Mouse (Mus musculus): ENCODE data around the gene Fkbp14. TPM values are rescaled to one million over a fixed set of nuclear protein-coding genes. Genes with fewer than 3 reads are reported as not detected.

The Fkbp14 gene
- polyA plus RNA-seq, 1 experiment from 2014 or later = 11.7 TPM

DNA sequence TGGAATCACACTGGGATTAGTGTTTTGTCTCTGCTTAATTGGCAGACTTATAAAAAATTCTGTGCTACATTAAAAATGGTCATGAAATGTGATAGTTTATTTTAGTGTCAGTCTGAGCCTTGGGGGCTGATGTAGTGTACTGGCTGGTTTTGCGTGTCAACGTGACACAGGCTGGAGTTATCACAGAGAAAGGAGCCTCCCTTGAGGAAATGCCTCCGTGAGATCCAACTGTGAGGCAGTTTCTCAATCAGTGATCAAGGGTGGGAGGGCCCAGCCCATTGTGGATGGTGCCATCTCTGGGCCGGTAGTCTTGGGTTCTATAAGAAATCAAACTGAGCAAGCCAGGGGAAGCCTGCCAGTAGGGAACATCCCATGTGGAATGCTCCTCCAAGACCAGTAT is 9.1 kb upstream of the Fkbp14 start:
- H3K36me3 ChIP-seq (replicated peaks; ENCODE audit: control insufficient read depth, insufficient read depth) = 0 out of 2 replicates have a peak, but pooled peaks cover 5% of the 10 kb centered on the region

DNA sequence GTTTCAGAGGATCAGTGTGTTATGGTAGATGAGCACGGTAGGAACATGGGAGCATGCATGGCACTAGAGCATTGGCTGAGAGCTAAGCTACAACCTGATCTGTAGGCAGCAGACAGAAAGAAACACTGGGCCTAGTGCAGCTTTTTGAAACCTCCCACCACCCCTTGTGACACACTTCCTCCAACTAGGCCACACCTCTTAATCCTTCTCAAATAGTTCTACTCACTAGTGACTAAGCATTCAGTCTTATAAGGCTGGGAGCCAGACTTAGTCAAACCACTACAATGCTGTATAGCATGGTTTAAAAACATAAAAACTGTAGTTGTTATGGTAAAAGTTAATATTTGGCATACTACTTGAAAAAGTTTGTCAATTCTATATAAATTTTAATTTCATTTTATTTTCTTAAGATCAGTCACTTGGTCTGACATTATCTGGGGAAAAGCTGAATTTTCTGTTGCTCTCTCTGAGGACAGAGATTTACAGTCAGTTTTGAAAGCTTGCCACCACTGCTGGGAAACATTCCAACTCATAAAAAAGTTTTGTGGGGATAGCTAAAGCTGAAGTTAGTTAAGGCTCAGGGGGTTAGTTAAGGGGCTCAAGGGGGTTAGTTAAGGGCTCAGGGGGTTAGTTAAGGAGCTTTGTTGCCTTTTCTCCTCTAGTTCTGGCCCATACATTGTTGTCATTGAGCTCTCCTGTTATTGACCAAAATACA is 7.0 kb upstream of the Fkbp14 start:
- Histone ChIP-seq H3K9me3 (ENCODE audit: control insufficient read depth, low read length) (0 out of 2 replicates have a peak, but pooled peaks cover 6% of the 10 kb centered on the region), H3K27ac (no peak overlapping the region), H3K36me3 (replicated peaks; ENCODE audit: control insufficient read depth, insufficient read depth) (0 out of 2 replicates have a peak, but pooled peaks cover 5% of the 10 kb centered on the region), H3K9ac (no peak overlapping the region), H3K4me2 (replicated peaks) (no peak overlapping the region), H3K4me1 (replicated peaks; ENCODE audit: control insufficient read depth, insufficient read depth, low read length) (no peaks in the 10 kb centered on the region), H3K27me3 (ENCODE audit: control insufficient read depth, insufficient read depth, low read length) (no peaks in the 10 kb centered on the region), H3K4me3 (replicated peaks; ENCODE audit: low read length) (no peak overlapping the region)
- DNase-seq (ENCODE audit: low spot score) = no peak
- 100% methylated on average over 1 of the region's 1 CpGs for WGBS
- ATAC-seq (ENCODE audit: low FRiP score) = no peak

More for the DNA sequence above, 9.1 kb upstream of the Fkbp14 start:
- WGBS = 54% methylated on average over 4 of the region's 4 CpGs
- ATAC-seq (ENCODE audit: low FRiP score) (no peak), DNase-seq (ENCODE audit: low spot score) (no peak)
- Histone ChIP-seq H3K27me3 (ENCODE audit: control insufficient read depth, insufficient read depth, low read length) (no peaks in the 10 kb centered on the region), H3K9me3 (ENCODE audit: control insufficient read depth, low read length) (0 out of 2 replicates have a peak, but pooled peaks cover 7% of the 10 kb centered on the region), H3K4me3 (replicated peaks; ENCODE audit: low read length) (no peak overlapping the region), H3K9ac (no peak overlapping the region), H3K4me2 (replicated peaks) (no peak overlapping the region), H3K27ac (no peak overlapping the region), H3K4me1 (replicated peaks; ENCODE audit: control insufficient read depth, insufficient read depth, low read length) (no peaks in the 10 kb centered on the region)

DNA sequence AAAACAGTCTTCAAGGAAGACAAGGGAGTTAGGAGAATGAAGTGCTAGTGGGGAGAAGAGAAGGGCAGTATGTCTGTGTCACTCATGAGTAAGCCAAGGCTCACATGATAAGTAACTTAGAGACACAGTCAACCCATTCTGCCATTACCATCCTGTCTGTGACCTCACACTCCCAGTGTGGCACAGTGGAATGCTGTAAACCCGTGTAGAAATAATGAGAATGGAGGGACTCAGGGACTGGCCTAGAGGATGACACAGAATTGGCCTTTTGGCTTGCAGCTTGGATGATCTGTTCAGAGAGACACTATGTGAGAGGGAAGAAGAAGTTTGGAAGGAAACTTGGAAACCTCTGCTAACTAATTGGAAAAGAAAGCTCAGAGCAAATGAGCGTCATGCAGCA is 5.8 kb upstream of the Fkbp14 start:
- Histone ChIP-seq H3K9me3 (ENCODE audit: control insufficient read depth, low read length) (no peaks in the 10 kb centered on the region), H3K4me2 (replicated peaks) (no peak overlapping the region), H3K4me3 (replicated peaks; ENCODE audit: low read length) (no peak overlapping the region), H3K4me1 (replicated peaks; ENCODE audit: control insufficient read depth, insufficient read depth, low read length) (no peaks in the 10 kb centered on the region), H3K9ac (no peak overlapping the region), H3K27ac (no peak overlapping the region), H3K36me3 (replicated peaks; ENCODE audit: control insufficient read depth, insufficient read depth) (0 out of 2 replicates have a peak, but pooled peaks cover 2% of the 10 kb centered on the region), H3K27me3 (ENCODE audit: control insufficient read depth, insufficient read depth, low read length) (no peaks in the 10 kb centered on the region)
- DNase-seq (ENCODE audit: low spot score) (no peak), ATAC-seq (ENCODE audit: low FRiP score) (no peak)
- 92% methylated on average over 2 of the region's 2 CpGs for WGBS

DNA sequence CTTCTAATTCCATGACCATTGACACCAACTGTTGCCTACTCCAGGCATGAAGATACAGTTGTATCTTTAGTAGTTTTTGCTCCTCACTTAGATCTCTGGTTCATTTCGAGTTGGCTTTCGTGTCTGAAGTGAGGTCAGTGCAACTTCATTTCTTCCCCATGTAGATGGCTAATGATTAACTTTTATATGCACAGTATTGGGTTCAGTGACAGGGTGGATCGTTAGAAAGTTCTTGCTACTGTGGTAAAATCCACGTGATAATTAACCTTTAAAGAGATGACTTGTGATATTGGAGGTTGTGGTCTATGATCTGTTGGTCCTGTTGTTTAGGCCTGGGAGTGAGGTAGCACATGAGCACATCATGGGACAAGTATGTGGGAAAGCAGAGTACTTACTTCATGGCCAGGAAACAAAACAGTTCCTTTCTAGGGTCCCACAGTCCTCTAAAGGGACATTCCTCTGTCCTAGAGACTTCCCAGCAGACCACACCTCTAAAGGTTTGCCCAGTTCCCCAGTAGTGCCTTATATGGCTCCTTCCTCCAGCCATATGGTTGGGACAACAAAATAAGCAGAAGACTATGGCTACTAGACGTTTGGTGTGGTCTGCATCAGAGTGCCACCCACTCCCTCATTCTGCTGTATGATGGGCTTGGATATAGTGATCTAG is 3.7 kb upstream of the Fkbp14 start:
- ATAC-seq (ENCODE audit: low FRiP score) (no peak), DNase-seq (ENCODE audit: low spot score) (no peak)
- Histone ChIP-seq H3K9ac (no peak overlapping the region), H3K9me3 (ENCODE audit: control insufficient read depth, low read length) (no peaks in the 10 kb centered on the region), H3K4me3 (replicated peaks; ENCODE audit: low read length) (no peak overlapping the region), H3K27ac (no peak overlapping the region), H3K4me1 (replicated peaks; ENCODE audit: control insufficient read depth, insufficient read depth, low read length) (peaks cover 15% of the 10 kb centered on the region), H3K36me3 (replicated peaks; ENCODE audit: control insufficient read depth, insufficient read depth) (no peaks in the 10 kb centered on the region), H3K27me3 (ENCODE audit: control insufficient read depth, insufficient read depth, low read length) (no peaks in the 10 kb centered on the region), H3K4me2 (replicated peaks) (no peak overlapping the region)
- 91% methylated on average over 5 of the region's 5 CpGs for WGBS

DNA sequence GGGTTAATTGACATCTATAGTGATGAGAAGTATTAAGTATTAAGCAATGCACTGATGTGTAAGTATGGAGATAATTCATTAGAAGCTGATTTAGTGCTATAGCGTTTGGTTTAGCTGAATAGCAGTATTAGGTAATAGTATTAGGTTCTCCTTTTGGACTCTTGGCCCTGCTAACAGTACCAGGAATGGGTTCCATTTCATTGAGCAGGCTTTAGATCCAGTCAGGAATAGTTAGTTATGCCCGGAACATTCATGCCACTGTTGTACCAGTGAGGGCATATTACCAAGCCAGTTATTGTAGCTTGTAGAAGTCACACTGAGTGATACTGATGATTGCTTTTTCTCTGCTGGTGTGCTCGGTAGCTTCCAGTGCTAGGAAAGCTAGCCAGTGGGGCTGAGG is 603 bp upstream of the Fkbp14 start:
- no peak overlapping the region for H3K4me3 ChIP-seq (replicated peaks; ENCODE audit: low read length)
- no peak for DNase-seq (ENCODE audit: low spot score)
- no peak for ATAC-seq (ENCODE audit: low FRiP score)
- H3K36me3 ChIP-seq (replicated peaks; ENCODE audit: control insufficient read depth, insufficient read depth) = no peaks in the 10 kb centered on the region
- no peak overlapping the region for H3K27ac ChIP-seq
- H3K9ac ChIP-seq = no peak overlapping the region
- H3K4me1 ChIP-seq (replicated peaks; ENCODE audit: control insufficient read depth, insufficient read depth, low read length) = peaks cover 24% of the 10 kb centered on the region
- no peaks in the 10 kb centered on the region for H3K9me3 ChIP-seq (ENCODE audit: control insufficient read depth, low read length)
- WGBS = 84% methylated on average over 3 of the region's 3 CpGs
- H3K4me2 ChIP-seq (replicated peaks) = no peak overlapping the region
- H3K27me3 ChIP-seq (ENCODE audit: control insufficient read depth, insufficient read depth, low read length) = no peaks in the 10 kb centered on the region

DNA sequence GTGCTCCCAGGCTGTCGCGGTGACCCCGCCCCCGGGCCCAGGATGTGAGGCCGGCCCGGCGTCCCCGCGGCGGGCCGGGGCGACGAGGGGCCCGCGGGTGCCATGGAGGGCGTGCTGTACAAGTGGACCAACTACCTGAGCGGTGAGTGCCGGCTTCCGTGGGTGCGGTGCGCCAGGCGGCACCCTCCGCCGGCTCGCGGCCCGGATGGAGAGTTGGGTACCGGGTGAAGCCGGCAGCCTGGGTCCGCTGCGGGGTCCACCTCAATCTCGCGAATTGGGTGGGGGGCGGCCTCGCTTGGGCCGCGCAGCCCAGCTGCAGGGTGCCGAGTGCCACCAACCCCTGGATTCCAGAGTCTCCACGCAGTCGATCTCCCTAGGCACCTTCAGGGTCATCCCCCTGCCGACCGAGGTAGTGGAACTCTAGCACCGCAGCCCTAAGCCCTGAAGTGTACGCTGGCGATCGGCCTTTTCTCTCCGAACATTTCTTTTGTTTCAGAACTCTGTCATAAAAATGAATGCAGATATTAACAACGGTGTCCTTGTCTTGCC is 1.7 kb downstream of the Fkbp14 start:
- no peak for DNase-seq (ENCODE audit: low spot score)
- peak overlapping the region; percentile 78 for H3K27ac ChIP-seq
- H3K9ac ChIP-seq = peak overlapping the region; percentile 91
- H3K36me3 ChIP-seq (replicated peaks; ENCODE audit: control insufficient read depth, insufficient read depth) = no peaks in the 10 kb centered on the region
- peaks cover 30% of the 10 kb centered on the region for H3K4me1 ChIP-seq (replicated peaks; ENCODE audit: control insufficient read depth, insufficient read depth, low read length)
- H3K4me3 ChIP-seq (replicated peaks; ENCODE audit: low read length) = peak overlapping the region; percentile 93
- peak overlapping the region; percentile 81 for H3K4me2 ChIP-seq (replicated peaks)
- H3K27me3 ChIP-seq (ENCODE audit: control insufficient read depth, insufficient read depth, low read length) = no peaks in the 10 kb centered on the region
- WGBS = under 1% methylated on average over 44 of the region's 48 CpGs
- peak; percentile 18 for ATAC-seq (ENCODE audit: low FRiP score)
- no peaks in the 10 kb centered on the region for H3K9me3 ChIP-seq (ENCODE audit: control insufficient read depth, low read length)

DNA sequence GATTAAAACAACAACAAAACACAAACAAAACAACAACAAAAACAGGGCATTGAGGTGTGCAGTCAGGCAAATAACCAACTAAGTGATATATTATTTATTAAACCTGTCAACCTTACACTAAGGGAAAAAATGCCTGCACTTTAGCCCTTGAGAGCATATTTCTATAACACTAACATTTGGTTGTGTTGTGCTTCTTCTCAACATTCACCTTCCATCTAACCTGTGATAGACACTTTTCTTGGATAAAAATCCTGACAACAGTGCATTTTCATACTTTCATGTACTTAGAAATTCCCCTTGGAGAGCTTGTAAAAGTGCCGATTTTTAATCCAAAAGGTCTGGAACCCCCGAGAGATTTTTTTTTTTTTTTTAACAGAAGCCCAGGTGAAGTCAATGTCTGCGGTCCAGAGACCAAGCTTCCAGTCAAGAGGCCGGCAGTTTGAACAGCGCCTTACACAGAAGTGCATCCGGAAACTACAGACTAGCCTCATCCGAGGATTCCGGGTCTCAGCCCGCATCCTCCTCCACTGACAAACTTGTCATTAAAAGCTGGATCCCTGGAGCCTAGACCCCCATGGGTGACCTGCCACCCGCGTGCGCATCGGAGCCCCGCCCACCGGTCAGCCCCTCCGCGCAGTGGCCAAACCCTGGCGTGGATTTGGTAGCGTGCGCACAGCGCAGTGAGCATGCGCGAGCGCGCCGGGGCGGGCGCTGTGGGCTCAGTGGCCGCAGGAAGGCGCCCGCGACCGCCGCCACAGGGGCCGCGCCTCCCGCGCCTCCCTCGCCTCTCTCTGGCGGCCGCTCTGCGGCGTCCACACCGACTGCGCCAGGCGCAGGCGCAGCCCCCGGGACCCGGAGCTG is 2.4 kb downstream of the Fkbp14 start, which contains the start of gene Plekha8:
TSS of gene Plekha8 (plus strand) at position 643 of the 861 bp plus-strand sequence.
- Histone ChIP-seq H3K4me3 (replicated peaks; ENCODE audit: low read length) (peak within 1 kb of the TSS; percentile 93), H3K27me3 (ENCODE audit: control insufficient read depth, insufficient read depth, low read length) (no peaks in the 10 kb centered on the region), H3K27ac (peak within 1 kb of the TSS; percentile 78), H3K9me3 (ENCODE audit: control insufficient read depth, low read length) (no peaks in the 10 kb centered on the region), H3K36me3 (replicated peaks; ENCODE audit: control insufficient read depth, insufficient read depth) (no peaks in the 10 kb centered on the region), H3K4me1 (replicated peaks; ENCODE audit: control insufficient read depth, insufficient read depth, low read length) (peaks cover 30% of the 10 kb centered on the region), H3K4me2 (replicated peaks) (peak within 1 kb of the TSS; percentile 81), H3K9ac (peak within 1 kb of the TSS; percentile 91)
- under 1% methylated on average over 49 of the region's 49 CpGs for WGBS
- peak; percentile 94 for DNase-seq (ENCODE audit: low spot score)
- ATAC-seq (ENCODE audit: low FRiP score) = peak; percentile 93

DNA sequence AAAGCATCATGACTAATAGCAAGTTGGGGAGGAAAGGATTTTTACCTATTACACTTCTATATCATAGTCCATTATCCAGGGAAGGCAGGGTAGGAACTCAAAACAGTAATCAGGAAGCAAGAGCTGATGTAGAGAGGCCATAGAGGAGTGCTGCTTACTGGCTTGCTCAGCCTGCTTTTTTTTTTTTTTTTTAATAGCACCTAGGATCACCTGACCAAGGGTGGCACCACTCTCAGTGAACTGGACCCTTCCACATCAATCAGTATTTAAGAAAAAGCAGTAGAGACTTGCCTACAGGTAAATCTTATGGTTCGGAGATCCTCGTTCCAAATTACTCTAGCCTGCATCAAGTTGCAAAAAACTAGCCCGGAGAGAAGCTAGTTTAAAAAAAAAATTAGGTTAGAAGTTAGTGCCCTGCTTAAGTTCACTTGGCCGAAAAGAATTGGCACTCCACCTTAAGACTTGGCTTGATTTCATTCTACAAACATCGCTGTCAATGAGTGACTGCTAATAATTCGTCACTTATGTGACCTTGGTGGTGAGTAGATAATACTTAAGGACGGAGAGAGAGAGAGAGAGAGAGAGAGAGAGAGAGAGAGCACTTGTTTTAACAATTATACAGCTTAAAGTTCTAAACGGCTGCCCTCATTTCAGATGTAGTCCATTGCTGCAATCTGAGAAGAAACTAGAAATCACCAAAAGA is 3.2 kb downstream of the Fkbp14 start:
- WGBS = 65% methylated on average over 8 of the region's 8 CpGs
- DNase-seq (ENCODE audit: low spot score) = no peak
- Histone ChIP-seq H3K4me3 (replicated peaks; ENCODE audit: low read length) (peak overlapping the region; percentile 45), H3K4me1 (replicated peaks; ENCODE audit: control insufficient read depth, insufficient read depth, low read length) (peaks cover 30% of the 10 kb centered on the region), H3K27me3 (ENCODE audit: control insufficient read depth, insufficient read depth, low read length) (no peaks in the 10 kb centered on the region), H3K4me2 (replicated peaks) (peak overlapping the region; percentile 81), H3K9me3 (ENCODE audit: control insufficient read depth, low read length) (no peaks in the 10 kb centered on the region), H3K9ac (no peak overlapping the region), H3K27ac (no peak overlapping the region), H3K36me3 (replicated peaks; ENCODE audit: control insufficient read depth, insufficient read depth) (no peaks in the 10 kb centered on the region)
- ATAC-seq (ENCODE audit: low FRiP score) = no peak
